Mouse (Mus musculus) bone marrow macrophage, adult 2 months (primary cell): ENCODE measurements around the gene Nme4.

ENCODE experiments used
- CTCF ChIP-seq: IDR thresholded peaks from 2 replicates; pipeline ENCODE4 v1.5.1; 2012; ENCODE audit warnings: low read depth, mild to moderate bottlenecking, low read length, moderate library complexity
- POLR2A ChIP-seq: IDR thresholded peaks from 2 replicates; pipeline ENCODE4 v1.6.1; 2012; ENCODE audit warnings: mild to moderate bottlenecking, low read depth, low read length, borderline replicate concordance

DNA sequence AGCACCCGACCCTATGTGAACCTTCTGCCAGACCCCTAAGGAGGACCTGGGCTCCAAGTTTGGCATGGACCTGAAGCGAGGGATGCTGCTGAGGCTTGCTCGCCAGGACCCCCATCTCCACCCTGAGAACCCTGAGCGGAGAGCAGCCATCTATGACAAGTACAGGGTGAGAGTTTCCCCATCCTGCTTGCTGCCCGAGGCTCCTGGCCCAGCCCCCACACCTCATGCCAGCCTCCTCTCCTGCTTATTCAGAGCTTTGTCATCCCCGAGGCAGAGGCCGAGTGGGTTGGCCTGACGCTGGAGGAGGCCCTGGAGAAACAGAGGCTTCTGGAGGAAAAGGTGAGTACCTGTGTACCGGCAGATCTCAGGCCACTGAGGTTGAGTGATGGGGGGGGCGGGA lies 29.8 kb upstream of the Nme4 start:
- TF ChIP-seq CTCF (no peak), POLR2A (no peak)
